Mouse (Mus musculus): ENCODE results near the gene Ccdc42.

The Ccdc42 gene

DNA sequence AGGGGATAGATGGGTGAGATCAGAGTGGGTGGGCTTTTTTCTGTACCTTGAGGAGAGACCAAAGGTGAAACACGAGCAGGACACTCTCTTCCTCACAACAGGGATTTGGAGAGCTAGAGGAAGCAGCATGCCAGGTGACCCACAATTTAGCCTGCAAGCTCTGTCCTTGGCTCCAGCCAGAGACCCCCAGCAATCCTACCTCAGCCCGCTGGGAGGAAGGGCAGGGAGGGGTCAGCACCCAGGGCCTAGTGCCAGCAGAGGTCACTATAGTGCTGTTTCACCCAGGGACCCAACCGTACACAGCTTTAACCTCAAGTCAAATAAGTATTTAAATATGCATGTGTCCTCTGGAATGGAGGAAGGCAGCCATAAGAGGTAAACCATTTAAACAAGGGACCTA is 931 bp upstream of the Ccdc42 start:
- no peak for DNase-seq (ENCODE audit: low spot score)

DNA sequence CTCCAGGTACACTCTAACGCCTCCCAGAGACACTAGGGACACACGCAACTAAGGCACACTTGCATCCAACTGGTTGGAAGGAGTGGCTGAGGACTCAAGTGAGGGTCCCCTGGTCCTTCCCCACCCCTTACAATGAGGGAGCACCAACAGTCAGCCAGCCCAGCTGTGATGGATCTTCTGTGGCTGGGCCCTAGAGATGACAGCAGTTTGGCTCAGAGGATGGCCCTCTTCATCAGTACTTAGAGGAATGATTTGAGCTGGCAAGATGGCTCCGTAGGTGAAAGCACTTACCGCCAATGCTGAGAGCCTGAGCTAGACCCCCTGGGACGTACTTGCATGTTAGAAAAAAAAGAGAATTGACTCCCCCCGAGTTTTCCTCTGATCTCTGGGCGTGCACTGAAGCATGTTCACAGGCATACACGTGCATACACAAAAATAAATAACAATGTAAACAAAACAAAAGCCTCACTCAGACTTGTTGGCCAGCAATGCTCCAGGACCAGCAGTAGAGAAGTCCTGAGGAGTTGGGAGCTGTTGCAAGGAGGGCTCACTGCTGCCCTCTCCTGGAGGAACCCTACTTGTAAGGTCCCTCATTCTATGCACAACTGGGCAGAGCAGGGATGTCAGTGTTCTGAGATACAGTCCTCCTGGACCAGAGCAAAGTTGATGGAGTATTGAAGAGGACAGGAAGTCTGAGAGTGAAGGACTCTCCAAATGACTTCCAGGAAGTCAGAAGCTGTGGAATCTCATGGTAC is 2.4 kb downstream of the Ccdc42 start:
- peak; percentile 68 for DNase-seq (ENCODE audit: low spot score)

- no peak for DNase-seq (ENCODE audit: low spot score)
These were observed 4.9 kb downstream of the Ccdc42 start for GRCm38 (mm10) chr11:68591708-68592107.

GRCm38 (mm10) chr11:68593247-68593646 is 6.4 kb downstream of the Ccdc42 start:
- no peak for DNase-seq (ENCODE audit: low spot score)

DNA sequence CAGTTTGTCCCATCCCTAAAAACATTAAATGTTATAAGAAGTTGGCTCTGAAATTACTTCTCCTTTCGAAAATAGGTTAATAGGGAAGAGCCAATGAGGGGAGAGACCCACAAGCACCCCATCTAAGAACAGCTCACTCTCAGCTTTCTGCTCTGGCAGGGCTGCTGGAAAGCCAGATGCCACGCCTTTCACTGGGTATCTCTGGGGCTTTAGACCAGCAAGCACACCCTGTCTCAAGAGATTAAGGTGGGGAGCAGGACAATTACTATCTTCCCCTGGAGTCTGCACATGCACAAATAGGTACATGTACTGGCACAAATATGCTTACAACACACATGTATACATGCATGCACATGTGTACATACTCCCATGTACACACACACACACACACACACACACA is 11.1 kb downstream of the Ccdc42 start:
- DNase-seq (ENCODE audit: low spot score): no peak

DNA sequence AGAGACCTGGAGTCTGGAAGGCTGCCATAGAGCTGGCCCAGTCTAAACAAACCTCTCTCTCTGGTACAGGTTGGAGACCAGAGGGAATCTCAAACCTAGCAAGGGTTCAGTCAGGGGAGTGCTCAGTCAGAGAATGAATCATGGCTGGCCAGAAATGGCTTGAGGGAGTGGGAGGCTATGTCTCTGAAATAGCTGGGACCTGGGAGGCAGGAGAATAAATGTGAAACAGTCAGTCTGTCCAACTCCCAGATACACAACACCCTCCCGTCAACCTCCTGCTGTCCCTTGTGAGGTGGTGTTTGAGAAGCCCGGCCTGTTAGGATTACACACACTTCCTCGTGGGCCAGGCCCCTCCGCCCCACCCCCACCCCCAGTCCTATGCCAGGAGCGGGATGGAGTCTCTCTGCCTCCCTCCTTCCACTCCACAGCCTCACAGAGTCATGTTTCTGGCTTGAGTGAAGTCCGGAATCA is 13.8 kb downstream of the Ccdc42 start:
- DNase-seq (ENCODE audit: low spot score): no peak

DNA sequence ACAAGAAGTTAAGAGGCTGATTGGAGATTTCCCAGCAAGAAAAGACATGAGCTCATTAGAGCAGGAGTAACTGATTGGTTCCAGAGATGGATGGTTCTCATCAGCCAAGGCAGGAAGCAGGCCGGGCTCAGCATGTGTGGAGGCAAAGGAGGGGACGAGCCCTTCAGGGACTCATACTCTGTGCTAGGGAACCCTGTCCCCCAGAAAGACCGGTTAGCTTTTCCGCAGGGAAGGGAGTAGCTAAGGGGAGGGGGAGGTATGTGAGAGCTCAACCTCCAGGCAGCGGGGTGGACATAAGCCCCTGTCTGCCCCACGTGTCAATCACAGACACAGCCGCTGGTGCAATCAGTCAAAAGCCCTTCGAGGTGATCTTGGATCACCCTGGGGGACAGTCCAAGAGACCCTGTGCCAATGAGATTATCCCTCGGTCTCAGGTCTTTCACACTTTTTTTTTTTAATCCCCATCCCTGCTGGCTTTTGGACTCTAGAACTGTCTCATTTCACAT is 14.7 kb downstream of the Ccdc42 start:
- DNase-seq (ENCODE audit: low spot score): no peak

DNA sequence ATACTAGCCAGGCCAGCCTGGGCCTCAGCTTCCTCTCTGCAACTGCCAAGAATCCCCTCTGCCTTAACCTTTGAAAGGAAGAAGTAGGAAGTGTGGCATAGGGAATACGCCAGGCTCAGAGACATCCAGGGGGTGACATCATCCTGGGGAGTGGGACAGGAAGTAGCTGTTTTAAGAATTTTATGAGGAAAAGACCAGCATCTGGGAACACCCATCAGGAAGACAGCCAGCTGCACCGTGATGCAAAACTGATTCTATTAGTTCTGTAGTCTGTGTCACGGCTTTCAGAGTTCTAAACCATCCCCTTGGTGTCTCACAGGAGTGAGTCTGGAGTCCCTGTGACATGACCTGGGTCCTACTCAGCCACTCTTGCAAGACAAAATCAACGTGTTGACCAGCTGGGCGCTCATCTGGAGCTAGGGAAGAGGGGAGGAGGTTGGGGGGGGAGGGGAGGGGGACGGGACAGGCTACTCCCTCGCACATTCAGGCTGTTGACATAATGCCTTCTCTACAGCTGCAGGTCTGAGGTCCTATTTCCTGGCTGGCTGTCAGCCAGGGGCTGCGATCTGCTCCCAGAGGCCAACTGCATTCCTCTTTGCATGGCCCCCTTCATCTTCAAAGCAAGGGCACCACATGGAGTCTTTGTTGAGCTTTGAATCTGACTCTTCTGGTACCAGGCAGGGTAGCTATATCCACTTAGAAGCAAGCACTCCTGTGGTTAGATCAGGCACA is 15.5 kb downstream of the Ccdc42 start:
- DNase-seq (ENCODE audit: low spot score): peak; percentile 30

GRCm38 (mm10) chr11:68607046-68607445 is 20.2 kb downstream of the Ccdc42 start:
- no peak for DNase-seq (ENCODE audit: low spot score)

- DNase-seq (ENCODE audit: low spot score): no peak
These were observed 23.2 kb downstream of the Ccdc42 start for GRCm38 (mm10) chr11:68609910-68610566.

DNA sequence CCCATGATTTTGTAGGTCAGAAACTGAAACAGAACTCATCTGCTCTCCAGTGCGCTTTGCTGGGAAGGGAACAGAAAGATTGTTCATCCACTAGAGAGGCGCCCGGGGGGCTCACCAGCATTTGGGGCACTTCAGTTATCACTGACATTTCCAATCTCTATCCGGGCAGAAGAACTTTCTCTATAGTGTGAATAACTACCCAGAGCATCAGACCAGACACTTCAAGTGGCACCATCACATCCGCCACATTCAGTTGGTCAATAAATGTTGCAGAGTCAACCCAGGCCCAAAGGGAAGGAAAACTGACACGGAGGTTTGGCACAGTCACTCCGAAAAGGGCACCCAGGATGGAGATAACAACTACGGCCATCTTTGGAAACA is 23.7 kb downstream of the Ccdc42 start:
- DNase-seq (ENCODE audit: low spot score): no peak

DNA sequence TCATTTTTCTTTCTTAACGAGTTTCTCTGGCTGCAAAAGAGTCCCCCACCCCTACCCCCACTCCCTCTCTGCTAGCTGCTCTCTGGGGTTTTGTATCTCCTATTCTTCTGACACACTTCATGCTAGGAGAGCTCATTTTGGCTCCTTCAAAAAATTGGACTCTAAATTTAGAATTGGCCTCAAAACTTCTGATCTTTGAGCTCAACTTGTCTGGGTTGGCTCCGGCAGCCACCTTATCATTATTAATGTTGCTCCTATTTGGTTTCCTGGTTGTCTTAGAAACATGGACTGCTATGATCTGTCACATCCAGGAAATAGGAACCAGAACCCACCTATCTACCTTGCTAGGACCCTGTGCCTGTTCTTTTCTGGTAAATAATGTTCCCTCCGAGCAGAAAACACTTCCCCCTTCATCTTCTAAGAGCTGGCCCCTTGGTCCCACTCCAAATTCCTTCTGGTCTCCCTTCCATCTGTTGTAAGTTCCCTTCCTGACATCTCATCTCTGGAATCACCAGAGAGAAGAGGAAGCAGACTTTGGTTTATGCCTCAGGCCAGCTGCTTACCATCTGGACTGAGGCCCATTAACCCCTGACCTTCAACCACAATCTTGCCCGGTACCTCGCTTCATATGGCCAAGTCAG is 26.4 kb downstream of the Ccdc42 start:
- DNase-seq (ENCODE audit: low spot score): no peak

DNA sequence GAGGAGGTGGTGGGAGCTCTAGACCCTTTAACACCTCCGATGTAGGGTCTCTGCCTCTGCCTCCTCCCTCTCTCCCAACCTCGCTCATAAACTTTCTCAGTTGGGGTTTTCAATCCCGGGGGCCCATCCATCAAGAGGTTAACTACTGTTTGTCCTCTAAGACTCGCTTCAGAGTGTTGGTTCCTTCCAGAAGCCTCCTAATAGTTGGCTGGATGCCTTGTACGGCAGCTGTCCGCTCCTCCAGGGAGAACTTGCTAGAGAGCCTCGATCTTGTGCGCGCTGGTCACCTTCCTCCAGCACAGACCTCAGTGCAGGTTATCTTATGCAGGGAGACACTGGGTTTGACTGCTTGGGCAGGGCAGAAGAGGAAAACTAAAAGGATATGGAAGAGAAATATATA is 35.9 kb downstream of the Ccdc42 start:
- no peak for DNase-seq (ENCODE audit: low spot score)

DNA sequence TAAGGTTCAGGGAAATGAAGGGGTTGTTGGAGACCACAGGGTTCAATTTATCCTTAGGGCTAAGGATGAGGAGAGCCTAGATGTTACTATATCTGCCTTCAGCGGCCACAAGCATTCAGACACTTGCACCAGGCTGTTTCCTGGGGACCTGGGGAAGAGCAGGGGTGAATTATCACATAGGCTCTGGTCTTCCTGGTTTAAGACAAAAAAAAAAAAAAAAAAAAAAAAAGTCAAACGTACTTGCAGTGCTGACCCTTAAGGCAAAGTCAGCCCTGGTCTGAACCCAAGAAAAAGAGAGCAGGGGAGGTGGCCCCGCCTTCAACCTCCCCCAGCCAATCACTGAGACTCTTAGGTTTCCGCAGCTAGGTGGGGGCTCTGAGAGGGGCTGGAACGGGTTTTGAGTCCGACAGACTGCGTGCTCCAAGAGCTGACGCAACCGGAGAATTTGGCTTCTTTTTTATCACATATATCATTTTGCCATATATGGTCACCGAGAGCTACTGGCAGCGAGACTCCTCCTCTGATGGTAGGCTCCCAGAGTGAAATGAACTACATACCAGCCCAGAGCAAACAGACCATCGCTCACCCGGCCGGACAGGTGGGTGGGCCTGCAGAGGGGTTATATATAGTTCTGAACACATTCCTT is 36.5 kb downstream of the Ccdc42 start:
- DNase-seq (ENCODE audit: low spot score): peak; percentile 37

GRCm38 (mm10) chr11:68623871-68624258 is 37.0 kb downstream of the Ccdc42 start:
- no peak for DNase-seq (ENCODE audit: low spot score)

GRCm38 (mm10) chr11:68631611-68632316 is 44.9 kb downstream of the Ccdc42 start:
- no peak for DNase-seq (ENCODE audit: low spot score)

DNA sequence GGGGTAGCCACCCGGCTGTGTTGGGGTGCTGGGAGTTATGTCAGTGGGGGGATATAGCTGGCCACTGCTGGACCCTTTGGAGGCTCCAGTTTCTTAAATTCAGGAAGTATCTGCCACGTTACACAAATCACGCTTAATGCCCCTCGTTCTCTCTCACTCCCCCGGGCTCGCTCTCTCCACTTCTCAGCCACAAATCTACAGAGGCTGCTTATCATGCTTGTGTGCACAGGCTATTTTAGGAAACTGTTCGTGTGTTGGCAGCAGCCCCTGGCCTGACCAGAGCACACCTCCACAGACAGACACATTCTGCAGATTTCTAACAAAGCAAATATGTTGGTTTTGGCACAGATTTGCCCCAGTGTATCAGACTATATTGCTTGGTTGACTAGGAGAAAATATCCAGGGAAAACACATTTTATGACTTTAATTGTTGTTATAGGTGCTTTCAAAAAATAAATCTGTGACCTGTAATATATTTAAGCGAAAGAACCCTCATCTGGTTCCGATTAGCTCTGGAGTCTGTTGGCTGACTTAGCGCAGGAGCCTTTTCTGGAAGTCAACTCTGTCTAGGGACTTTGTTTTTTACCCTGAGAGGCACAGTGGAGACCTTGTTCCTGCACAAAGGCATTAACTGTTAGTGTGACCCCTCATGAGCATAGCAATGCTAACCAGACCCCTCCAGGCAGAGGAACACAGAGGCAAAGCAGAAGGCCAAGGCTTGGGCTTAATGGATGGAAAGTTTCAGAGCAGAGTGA is 51.2 kb downstream of the Ccdc42 start:
- DNase-seq (ENCODE audit: low spot score): no peak

GRCm38 (mm10) chr11:68641361-68641760 is 54.5 kb downstream of the Ccdc42 start:
- no peak for DNase-seq (ENCODE audit: low spot score)

DNA sequence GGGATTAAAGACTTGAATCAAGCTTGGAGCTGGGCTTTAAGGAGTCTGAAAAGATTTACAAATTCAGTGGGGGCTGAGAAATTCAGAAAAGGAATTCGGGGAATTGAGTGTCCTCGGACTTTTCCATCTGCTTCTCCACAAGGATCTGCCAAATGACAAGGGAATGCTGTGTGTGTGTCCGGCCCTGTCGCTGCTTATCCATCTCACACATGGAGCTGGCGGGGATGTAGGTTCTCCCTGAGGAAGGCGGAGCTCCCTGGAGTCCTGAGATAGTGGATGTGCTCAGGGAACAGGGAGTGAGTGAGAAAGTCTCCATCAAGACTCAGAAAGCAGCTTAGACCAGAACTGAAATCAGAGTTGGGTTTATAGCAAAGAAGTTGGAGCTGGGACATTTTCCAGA is 58.0 kb downstream of the Ccdc42 start:
- no peak for DNase-seq (ENCODE audit: low spot score)
